Mouse (Mus musculus): ENCODE data around the gene Gm17428. TPM values are rescaled to one million over a fixed set of nuclear protein-coding genes. Genes with fewer than 3 reads are reported as not detected.
"Not testable (repeated sequence)": the region's sequence is repeated elsewhere in the genome, so short reads cannot be mapped to it uniquely, and the experiment has no call there.

Gene Gm17428
- polyA plus RNA-seq, 1 experiment from 2014 or later, result not detected

DNA sequence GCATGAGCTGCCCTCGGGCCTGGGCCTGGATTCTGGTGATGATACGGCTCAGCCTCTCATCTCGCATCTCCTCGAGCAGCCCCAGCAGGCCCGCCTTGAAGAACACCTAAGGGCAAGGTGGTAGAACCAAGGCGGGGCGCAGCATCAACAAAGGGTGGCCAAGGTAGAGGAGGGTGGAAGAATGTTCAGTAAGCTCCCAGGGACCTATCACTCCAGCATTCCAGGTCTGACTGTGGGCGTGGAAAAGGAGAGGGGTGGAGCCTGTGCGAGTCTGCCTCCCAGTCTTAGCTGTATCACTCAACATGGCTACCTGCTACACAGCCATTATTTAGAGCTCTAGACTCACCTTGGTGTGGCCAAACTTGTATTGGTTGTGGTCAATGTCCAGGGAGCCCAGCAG, 20.2 kb upstream of the Gm17428 start:
- 0 out of 2 replicates have a peak, but pooled peaks cover 5% of the 10 kb centered on the region for H3K4me1 ChIP-seq
- no peaks in the 10 kb centered on the region for H3K27me3 ChIP-seq (ENCODE audit: low read depth, poor library complexity, severe bottlenecking)
- no peaks in the 10 kb centered on the region for H3K9me3 ChIP-seq (replicated peaks)
- no peak for DNase-seq (ENCODE audit: low spot score)
- H3K27ac ChIP-seq, result no peak overlapping the region
- no peaks in the 10 kb centered on the region for H3K36me3 ChIP-seq
- no peak overlapping the region for H3K4me3 ChIP-seq
- 86% methylated on average over 9 of the region's 9 CpGs for WGBS

DNA sequence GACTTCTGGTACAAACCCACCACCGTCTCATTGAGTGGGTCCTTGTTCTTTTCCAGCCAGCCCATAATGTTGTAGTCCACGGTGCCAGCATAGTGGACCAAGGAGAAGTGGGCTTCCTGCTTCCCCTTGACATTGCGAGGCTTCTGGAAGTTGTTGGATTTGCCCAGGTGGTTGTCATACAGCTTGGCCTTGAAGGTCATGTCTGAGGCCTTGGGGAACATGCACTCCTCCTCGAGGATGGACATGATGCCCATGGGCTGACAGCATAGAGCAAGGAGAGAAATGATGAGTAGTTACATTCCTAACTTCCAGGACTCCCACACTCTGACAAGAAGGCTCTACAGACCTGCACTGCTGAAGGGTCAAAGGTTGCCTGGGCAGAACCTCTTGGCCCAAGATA, 18.2 kb upstream of the Gm17428 start:
- H3K36me3 ChIP-seq, result no peaks in the 10 kb centered on the region
- H3K27me3 ChIP-seq (ENCODE audit: low read depth, poor library complexity, severe bottlenecking), result no peaks in the 10 kb centered on the region
- no peak for DNase-seq (ENCODE audit: low spot score)
- H3K4me3 ChIP-seq, result no peak overlapping the region
- 0 out of 2 replicates have a peak, but pooled peaks cover 5% of the 10 kb centered on the region for H3K4me1 ChIP-seq
- no peak overlapping the region for H3K27ac ChIP-seq
- no peaks in the 10 kb centered on the region for H3K9me3 ChIP-seq (replicated peaks)
- WGBS, result 84% methylated on average over 4 of the region's 4 CpGs

DNA sequence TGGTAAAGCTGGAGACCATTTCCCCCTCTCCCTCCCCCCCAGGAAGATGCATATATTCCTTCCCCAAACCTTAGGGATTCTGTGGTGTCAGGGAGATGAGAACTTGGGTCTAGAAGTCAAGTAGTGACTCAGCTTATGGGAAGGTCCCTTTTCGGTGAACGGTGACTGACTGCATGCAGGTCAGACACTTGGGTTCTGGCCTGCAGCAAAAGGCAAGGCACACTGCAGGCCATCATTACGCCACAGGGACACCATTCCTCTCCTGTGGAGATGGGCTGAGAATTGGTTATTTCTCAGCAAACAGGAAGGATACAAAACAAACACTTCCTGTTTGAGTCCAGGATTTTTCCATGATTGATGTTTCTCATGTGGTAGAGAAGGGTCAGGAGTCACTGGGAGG, 17.5 kb upstream of the Gm17428 start:
- H3K36me3 ChIP-seq, result no peaks in the 10 kb centered on the region
- no peaks in the 10 kb centered on the region for H3K27me3 ChIP-seq (ENCODE audit: low read depth, poor library complexity, severe bottlenecking)
- 95% methylated on average over 3 of the region's 3 CpGs for WGBS
- no peak for DNase-seq (ENCODE audit: low spot score)
- no peak overlapping the region for H3K27ac ChIP-seq
- H3K4me3 ChIP-seq, result no peak overlapping the region
- 0 out of 2 replicates have a peak, but pooled peaks cover 5% of the 10 kb centered on the region for H3K4me1 ChIP-seq
- no peaks in the 10 kb centered on the region for H3K9me3 ChIP-seq (replicated peaks)

DNA sequence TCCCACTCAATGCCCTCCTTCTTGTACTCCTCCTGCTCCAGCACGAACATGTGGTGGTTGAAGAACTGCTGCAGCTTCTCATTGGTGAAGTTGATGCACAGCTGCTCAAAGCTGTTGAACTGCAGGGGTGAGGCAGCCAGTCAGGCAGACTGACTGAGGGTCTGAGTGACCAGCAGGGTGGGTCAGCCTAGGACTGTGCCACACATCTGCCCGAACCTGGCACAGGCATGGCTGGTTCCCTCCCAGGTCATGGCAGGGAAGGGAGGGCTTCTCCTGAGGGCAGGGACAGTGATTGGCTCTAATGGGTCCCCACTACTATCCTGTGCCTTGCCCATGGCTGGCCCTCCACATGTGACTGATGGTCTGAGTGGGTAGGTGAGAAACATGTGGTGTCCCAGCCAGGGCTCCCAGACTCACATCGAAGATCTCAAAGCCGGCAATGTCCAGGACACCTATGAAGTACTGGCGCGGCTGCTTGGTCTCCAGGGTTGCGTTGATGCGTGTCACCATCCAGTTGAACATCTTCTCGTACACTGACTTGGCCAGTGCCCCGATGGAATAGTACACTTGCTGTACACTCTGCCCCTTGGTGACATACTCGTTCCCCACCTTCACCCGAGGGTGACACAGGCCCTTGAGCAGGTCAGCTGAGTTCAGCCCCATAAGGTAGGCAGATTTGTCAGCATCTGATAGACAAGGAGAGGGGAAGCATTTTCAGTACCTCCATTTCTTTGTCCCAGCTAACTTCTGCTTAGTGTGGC, 16.7 kb upstream of the Gm17428 start:
- not testable (repeated sequence) for H3K9me3 ChIP-seq (replicated peaks)

DNA sequence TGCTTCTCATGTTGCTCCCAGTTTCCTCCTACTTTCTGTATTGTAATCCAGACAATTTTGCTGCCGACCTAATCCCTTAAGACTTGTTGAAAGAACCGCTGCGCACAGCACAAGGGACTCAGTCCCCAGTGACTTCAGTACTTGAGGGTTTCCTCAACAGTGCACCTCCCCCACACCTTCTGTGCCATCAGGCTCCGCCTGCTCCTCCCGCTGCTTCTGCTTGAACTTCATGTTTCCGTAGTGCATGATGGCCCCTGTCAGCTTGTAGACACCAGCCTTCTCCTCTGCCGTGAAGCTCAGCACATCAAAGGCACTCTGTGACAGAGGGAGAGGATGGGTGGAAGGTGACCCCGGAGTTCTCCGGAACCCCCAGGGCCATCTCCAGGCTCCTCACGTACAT, 16.0 kb upstream of the Gm17428 start:
- H3K4me1 ChIP-seq, result 0 out of 2 replicates have a peak, but pooled peaks cover 5% of the 10 kb centered on the region
- no peaks in the 10 kb centered on the region for H3K9me3 ChIP-seq (replicated peaks)
- no peak for DNase-seq (ENCODE audit: low spot score)
- no peaks in the 10 kb centered on the region for H3K27me3 ChIP-seq (ENCODE audit: low read depth, poor library complexity, severe bottlenecking)
- 0 out of 2 replicates have a peak overlapping the region, but pooled peaks have one; percentile 26 for H3K27ac ChIP-seq
- WGBS, result 76% methylated on average over 10 of the region's 10 CpGs
- H3K4me3 ChIP-seq, result no peak overlapping the region
- H3K36me3 ChIP-seq, result no peaks in the 10 kb centered on the region

More for the DNA sequence above, 16.7 kb upstream of the Gm17428 start:
- not testable (repeated sequence) for H3K36me3 ChIP-seq; H3K4me1 ChIP-seq; H3K27ac ChIP-seq; DNase-seq (ENCODE audit: low spot score); H3K27me3 ChIP-seq (ENCODE audit: low read depth, poor library complexity, severe bottlenecking); H3K4me3 ChIP-seq
- 92% methylated on average over 12 of the region's 12 CpGs for whole genome bisulfite sequencing

DNA sequence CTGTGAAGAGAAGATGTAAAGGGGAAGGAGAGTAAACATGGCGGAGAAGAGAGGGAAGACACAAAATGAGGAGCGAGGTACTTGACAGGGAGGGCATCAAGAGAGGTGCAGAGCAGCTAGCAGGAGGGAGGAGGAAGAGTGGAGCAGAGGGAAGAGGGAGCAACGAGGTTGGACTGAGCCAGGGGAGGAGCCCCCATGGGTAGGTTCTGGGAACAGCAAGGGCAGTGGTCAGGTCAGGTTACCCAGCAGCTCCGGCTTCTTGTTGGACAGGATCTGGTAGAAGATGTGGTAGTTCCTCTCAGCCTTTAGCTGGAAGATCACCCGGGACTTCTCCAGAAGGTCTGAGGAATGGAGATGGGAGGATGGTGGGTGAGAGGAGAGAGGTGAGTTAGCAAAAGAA, 15.2 kb upstream of the Gm17428 start:
- no peak for DNase-seq (ENCODE audit: low spot score)
- Histone ChIP-seq H3K36me3 (no peaks in the 10 kb centered on the region), H3K4me1 (0 out of 2 replicates have a peak, but pooled peaks cover 5% of the 10 kb centered on the region), H3K27ac (no peak overlapping the region), H3K27me3 (ENCODE audit: low read depth, poor library complexity, severe bottlenecking) (no peaks in the 10 kb centered on the region), H3K9me3 (replicated peaks) (no peaks in the 10 kb centered on the region), H3K4me3 (no peak overlapping the region)
- 77% methylated on average over 5 of the region's 5 CpGs for WGBS

DNA sequence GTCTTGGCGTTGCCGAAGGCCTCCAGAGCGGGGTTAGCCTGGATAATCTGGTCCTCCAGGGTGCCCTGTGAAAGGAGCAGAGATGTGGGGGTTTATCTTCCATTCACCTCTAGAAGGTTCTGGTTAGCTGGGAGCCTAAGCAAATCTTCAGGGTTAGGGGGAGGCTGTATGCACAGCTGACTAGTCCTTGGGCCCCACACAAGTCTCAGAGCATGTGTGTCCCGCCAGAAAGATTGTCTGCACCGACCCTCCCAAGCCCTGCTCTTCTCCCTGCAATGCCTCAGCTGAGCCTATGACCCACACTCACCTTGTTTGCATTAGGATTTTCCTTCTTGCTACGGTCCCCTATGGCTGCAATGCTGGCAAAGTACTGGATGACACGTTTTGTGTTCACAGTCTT, 14.0 kb upstream of the Gm17428 start:
- WGBS, result 91% methylated on average over 7 of the region's 7 CpGs
- Histone ChIP-seq H3K9me3 (replicated peaks) (no peaks in the 10 kb centered on the region), H3K27me3 (ENCODE audit: low read depth, poor library complexity, severe bottlenecking) (no peaks in the 10 kb centered on the region), H3K36me3 (no peaks in the 10 kb centered on the region), H3K4me3 (no peak overlapping the region), H3K4me1 (0 out of 2 replicates have a peak, but pooled peaks cover 8% of the 10 kb centered on the region), H3K27ac (no peak overlapping the region)
- DNase-seq (ENCODE audit: low spot score), result no peak

DNA sequence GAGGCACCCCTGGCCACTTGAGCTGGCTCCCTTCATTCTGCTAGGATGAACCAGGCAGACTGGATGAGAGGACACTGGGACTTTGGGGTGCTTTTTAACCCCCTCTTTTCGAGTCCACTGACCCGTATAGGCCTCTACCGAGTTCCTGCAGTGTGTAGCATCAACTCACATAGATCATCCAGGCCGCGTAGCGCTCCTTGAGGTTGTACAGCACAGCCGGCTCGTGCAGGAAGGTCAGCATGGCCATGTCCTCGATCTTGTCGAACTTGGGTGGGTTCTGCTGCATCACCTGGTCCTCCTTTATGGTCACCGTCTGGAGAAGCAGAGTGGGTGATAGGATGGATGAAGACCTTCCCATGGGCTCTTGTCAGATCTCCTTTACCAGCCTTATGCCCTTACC, 13.0 kb upstream of the Gm17428 start:
- Histone ChIP-seq H3K27me3 (ENCODE audit: low read depth, poor library complexity, severe bottlenecking) (no peaks in the 10 kb centered on the region), H3K9me3 (replicated peaks) (no peaks in the 10 kb centered on the region), H3K4me3 (no peak overlapping the region), H3K36me3 (no peaks in the 10 kb centered on the region), H3K4me1 (0 out of 2 replicates have a peak, but pooled peaks cover 8% of the 10 kb centered on the region), H3K27ac (no peak overlapping the region)
- 93% methylated on average over 11 of the region's 11 CpGs for WGBS
- DNase-seq (ENCODE audit: low spot score), result no peak

DNA sequence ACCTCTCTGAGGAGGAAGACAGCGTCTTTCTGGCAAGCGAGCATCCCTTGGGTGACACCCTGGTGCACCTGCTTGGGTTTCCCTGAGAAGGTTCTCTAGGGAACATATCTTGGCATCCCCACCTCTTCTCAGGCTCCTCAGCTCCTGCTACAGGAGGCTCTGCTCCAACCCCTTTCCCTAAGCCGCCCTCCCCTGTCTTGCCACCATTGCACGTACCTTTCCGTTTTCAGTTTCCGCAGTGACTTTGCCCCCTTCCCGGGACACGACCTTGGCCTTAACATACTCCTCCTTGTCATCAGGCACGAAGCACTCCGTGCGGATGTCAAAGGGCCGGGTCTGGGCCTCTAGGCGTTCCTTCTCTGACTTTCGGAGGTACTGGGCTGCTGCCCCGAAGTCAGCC, 11.7 kb upstream of the Gm17428 start:
- no peak for DNase-seq (ENCODE audit: low spot score)
- no peak overlapping the region for H3K27ac ChIP-seq
- no peaks in the 10 kb centered on the region for H3K36me3 ChIP-seq
- H3K4me3 ChIP-seq, result no peak overlapping the region
- no peaks in the 10 kb centered on the region for H3K27me3 ChIP-seq (ENCODE audit: low read depth, poor library complexity, severe bottlenecking)
- WGBS, result 81% methylated on average over 15 of the region's 15 CpGs
- 0 out of 2 replicates have a peak, but pooled peaks cover 8% of the 10 kb centered on the region for H3K4me1 ChIP-seq
- no peaks in the 10 kb centered on the region for H3K9me3 ChIP-seq (replicated peaks)

DNA sequence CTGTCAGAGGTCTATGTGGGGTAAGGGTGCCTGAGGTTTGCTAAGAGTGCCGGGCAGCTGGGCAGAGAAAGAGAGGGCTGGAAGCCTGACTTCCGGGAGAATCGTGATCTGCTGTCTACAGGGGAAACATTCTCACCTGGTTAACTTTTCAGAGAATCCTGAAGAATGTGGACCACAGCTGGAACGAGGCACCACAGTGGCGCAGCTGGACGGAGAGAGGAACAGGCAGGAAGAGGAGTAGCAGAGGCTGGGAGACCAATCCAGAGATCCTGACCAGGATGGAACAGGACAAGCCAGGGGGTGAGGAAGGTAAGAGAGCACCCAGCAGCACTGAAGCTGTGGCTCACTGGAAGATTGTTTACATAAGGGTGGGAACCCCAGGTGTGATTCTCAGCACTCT, 11.1 kb upstream of the Gm17428 start:
- Histone ChIP-seq H3K4me3 (no peak overlapping the region), H3K36me3 (no peaks in the 10 kb centered on the region), H3K27me3 (ENCODE audit: low read depth, poor library complexity, severe bottlenecking) (no peaks in the 10 kb centered on the region), H3K27ac (no peak overlapping the region), H3K4me1 (0 out of 2 replicates have a peak, but pooled peaks cover 8% of the 10 kb centered on the region), H3K9me3 (replicated peaks) (no peaks in the 10 kb centered on the region)
- DNase-seq (ENCODE audit: low spot score), result no peak
- WGBS, result 67% methylated on average over 6 of the region's 6 CpGs

DNA sequence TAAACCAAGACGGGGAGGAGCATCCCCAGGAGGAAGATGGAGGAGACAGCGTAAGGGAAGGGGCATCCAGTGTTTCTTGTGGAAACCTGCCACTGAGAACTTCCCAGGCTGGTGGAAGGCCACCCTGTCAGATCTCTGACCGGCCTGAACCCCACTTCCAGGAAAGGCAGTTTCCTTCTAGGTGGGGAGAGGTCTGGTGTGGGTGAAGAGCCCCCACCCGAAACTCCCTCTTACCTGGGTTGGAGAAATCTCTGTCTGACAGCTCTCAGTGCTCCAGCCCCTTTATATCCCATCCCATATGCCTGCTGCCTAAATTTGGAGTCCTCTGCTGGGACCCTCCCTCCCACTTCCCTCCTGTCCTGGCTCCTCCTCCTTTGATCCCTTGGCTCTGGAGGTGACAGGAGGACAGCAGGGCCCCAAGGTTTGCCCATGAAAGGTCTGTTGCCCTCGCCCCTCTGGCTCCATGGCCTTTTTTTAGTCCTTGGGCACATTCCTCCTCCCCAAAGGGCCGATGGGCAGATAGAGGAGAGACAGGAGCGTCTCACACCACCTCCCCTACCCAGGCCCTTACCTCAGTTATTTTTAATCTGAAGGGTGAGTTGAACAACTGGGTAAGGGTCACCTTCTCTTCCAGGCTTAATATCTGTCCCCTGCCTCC, 10.3 kb upstream of the Gm17428 start, which contains the start of gene Myh6:
Gene Myh6, minus strand, starts transcription at position 608 of the 658 bp plus-strand sequence.
- DNase-seq (ENCODE audit: low spot score), result no peak
- Histone ChIP-seq H3K9me3 (replicated peaks) (no peaks in the 10 kb centered on the region), H3K27me3 (ENCODE audit: low read depth, poor library complexity, severe bottlenecking) (no peaks in the 10 kb centered on the region), H3K36me3 (no peaks in the 10 kb centered on the region), H3K27ac (no peak within 1 kb of the TSS), H3K4me3 (no peak within 1 kb of the TSS), H3K4me1 (0 out of 2 replicates have a peak, but pooled peaks cover 3% of the 10 kb centered on the region)
- WGBS, result 70% methylated on average over 7 of the region's 7 CpGs

DNA sequence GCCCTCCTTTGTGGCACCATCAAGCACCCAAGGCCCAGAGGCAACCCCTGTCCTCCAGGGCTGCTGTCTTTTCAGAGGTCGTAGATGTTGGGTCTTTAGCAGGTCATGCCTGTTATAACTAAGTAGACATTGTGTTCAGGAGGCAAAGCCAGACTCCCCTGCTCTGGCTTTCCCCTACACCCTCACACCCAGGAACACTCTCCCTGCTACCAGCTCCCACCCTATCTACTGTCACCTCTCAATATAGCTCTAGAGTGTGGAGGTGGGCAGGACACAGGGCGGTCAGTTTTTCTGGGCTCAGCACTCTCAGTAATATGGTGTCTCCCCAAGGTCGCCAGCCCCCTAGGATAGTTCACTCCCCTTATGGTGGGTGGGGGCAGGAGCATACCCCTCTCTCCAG, 8.9 kb upstream of the Gm17428 start:
- no peaks in the 10 kb centered on the region for H3K9me3 ChIP-seq (replicated peaks)
- H3K27me3 ChIP-seq (ENCODE audit: low read depth, poor library complexity, severe bottlenecking), result no peaks in the 10 kb centered on the region
- H3K4me1 ChIP-seq, result 0 out of 2 replicates have a peak, but pooled peaks cover 3% of the 10 kb centered on the region
- DNase-seq (ENCODE audit: low spot score), result no peak
- 86% methylated on average over 3 of the region's 3 CpGs for WGBS
- no peak overlapping the region for H3K27ac ChIP-seq
- no peak overlapping the region for H3K4me3 ChIP-seq
- no peaks in the 10 kb centered on the region for H3K36me3 ChIP-seq

DNA sequence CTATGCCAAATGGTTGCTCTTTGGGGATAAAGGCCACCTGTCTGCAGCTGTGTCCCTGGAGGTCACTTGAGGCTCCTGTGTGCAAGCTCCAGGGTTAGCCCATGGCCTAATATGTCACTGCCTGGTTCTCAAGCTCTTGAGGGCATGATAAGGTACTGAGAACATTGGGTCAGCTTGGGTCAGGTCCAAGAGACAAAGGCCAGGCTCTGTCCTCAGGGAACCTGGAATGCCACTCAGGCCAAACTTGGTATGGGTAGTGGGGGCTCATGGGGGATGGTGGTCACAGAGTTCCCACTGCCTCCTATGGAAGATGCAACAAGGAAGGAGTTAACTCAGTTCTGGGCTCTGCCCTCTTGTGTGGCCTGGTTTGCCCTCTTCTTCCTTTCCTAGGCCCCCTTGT, 8.4 kb upstream of the Gm17428 start:
- Histone ChIP-seq H3K9me3 (replicated peaks) (no peaks in the 10 kb centered on the region), H3K4me1 (0 out of 2 replicates have a peak, but pooled peaks cover 3% of the 10 kb centered on the region), H3K4me3 (no peak overlapping the region), H3K36me3 (no peaks in the 10 kb centered on the region), H3K27ac (no peak overlapping the region), H3K27me3 (ENCODE audit: low read depth, poor library complexity, severe bottlenecking) (no peaks in the 10 kb centered on the region)
- no peak for DNase-seq (ENCODE audit: low spot score)

Measured in limb, embryonic 10.5 days (tissue).